Mouse (Mus musculus): ENCODE measurements around the gene Plcd3.

Gene Plcd3

DNA sequence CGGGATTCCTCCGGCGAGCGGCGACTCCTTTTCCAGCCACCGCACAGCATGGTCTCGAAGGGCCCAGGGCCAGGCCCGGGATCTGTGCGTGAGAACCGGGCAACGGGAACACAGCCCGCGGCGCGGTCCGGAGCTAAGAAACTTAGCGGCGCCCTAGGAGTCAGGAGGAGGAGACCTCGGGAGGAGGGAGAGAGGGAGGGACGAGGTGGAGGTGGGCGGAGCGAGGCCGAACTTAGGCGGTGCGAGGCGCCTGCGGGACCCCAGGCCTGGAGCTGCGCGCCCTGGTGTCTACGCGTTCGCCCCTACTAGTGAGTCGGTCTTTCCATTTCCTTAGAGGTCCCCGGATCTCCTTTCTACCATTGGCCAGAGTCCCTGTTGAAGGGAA, at the start of gene Plcd3, which contains the start of gene Acbd4:
TSS of gene Plcd3 (minus strand) at position 178 of the 385 bp plus-strand sequence.
TSS of gene Acbd4 (plus strand) at position 202 of the 385 bp plus-strand sequence.
- peak; percentile 53 for DNase-seq

DNA sequence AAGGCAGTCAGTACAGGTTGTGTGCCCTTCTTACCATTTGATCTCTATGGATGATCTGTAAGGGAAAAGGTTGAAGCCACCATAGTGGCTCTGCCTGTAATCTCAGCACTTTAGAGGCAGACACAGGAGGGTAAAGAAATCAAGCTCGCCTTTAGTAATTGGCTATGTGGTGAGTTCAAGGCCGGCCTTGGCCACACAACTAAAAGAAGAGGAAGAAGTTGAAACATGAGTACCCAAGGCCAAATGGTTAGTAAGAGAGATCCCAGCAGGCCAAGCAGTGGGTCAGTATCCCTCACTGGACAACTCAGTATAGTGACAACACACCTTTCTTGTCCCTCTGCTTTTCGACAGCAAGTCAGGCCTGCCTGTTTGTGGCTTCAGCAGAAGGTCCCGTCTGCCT, 48.3 kb upstream of the Plcd3 start:
- no peak for DNase-seq

DNA sequence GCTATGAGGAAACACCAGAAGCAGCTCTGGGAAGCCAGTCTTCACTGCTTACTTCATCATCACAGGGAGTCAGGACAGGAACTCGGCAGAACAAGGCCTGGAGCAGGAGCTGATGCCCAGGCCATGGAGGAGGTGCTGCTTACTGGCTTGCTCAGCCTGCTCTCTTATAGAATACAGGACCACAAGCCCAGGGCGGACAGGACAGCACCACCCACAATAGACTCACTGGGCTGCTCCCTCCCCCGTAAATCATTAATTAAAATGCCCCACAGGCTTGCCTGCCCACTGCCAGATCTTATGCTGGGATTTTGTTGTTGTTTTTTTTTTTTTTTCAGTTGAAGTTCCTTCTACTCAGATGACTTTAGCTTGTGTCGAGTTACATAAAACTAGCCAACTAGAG, 46.3 kb upstream of the Plcd3 start:
- no peak for DNase-seq

DNA sequence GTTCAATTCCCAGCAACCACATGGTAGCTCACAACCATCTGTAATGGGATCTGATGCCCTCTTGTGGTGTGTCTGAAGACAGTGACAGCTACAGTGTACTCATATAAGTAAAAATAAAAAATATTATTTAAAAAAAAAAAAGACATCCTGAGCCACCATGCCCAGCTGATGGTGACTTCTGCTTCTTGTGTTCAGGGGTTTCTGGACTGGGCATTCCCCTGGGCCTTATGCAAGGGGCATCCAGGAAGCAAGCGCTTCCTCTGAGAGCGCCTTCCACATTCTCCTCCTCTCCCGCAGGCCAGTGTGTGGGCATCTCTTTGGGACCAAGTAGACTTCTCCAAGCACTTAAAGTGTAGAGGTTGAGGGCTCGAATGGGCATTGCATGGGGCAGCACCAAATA, 44.9 kb upstream of the Plcd3 start:
- no peak for DNase-seq

DNA sequence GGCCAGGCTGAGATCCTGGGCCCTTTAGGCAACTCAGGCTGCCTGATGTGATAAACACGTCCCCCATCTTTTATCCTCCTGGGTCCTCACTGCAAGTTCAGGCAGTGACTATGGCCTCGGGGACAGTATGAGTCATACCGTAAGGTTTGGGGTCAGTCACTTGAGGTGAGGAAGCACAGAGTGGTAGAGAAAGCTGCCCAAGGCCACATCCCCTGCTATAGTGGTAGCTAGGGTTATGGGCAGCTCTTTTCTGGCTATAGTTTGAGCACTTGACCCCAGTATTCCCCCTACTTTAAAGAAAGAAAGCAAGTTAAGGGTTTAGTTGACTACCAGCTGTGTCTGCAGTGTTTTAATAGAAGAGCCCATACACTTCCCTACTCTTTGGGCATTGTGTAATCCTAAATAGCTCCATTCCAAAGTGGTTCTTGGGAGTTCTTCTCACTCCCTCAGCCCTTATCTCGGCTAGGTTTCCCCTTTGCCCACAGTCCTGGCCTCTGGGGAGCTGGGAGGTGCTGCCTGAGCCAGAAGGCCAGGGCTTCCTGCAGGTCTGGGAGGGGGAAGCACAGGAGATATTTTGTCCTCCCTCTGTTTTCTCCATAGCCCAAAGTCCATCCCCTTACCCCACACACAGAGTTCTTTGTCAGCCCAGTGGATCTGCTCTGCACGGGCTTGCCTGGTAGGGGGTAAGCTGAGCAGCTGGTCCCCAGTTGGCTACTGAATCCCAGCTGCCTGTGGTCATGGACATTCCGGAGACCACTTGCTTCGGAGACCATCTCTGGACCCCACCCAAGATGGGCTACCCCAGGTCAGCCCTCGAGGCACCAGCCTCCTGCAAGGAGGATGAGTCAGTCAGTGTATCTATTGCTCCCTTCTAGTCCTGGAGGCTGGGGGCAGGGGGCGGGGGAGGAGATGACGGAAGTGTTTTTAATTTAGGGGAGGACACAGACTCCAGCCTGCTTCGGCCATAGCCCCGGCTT, 43.1 kb upstream of the Plcd3 start:
- DNase-seq: no peak

DNA sequence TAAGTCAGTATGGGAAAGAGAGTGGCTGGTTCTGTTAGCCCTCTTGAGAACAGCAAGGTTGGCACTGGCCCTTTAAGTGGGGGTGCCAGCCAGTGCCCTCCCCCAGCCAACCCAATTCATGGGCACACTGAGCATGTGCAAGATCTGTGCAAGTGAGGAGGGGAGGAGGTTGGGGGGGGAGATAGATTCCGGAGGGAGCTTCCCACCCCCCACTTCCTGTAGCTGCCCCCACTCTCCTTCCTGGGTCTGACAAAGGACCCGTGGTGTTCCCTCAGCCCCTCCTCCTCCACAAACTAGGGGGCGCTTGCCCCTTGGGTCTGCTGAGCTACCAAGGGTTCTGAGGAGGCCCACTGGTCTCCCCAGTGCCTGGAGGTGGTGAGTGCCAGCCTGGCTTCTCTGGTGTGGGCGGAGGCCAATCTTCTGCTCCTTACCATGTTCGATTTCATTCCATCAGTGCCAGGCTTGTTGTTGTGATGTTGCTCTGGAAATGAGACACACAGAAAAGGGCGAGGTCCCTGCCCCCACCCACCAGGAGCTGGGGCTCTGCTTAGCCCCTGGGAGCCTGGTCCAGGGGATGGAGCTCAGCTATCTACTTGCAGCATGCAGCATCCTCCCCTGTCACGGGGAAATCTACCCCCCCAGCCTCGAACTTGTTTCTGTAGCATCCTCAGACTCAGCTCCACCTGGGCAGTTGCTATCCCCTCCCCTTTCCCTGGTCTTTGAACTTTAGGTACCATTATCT, 41.2 kb upstream of the Plcd3 start:
- DNase-seq: peak; percentile 79

DNA sequence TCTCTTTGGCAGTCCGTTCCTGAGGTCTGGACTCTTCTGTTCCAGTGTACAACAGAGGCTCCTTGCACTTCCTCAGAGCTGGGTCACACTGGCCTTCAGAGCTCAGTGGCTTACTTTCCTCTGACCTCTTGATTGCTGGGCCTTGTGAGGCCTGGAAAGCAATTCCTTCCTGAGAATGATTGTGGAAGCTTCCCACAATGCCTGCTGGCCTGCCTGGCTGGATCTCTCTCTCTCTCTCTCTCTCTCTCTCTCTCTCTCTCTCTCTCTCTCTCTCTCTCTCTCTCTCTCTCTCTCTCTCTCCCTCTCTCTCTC, 40.4 kb upstream of the Plcd3 start:
- peak; percentile 16 for DNase-seq

DNA sequence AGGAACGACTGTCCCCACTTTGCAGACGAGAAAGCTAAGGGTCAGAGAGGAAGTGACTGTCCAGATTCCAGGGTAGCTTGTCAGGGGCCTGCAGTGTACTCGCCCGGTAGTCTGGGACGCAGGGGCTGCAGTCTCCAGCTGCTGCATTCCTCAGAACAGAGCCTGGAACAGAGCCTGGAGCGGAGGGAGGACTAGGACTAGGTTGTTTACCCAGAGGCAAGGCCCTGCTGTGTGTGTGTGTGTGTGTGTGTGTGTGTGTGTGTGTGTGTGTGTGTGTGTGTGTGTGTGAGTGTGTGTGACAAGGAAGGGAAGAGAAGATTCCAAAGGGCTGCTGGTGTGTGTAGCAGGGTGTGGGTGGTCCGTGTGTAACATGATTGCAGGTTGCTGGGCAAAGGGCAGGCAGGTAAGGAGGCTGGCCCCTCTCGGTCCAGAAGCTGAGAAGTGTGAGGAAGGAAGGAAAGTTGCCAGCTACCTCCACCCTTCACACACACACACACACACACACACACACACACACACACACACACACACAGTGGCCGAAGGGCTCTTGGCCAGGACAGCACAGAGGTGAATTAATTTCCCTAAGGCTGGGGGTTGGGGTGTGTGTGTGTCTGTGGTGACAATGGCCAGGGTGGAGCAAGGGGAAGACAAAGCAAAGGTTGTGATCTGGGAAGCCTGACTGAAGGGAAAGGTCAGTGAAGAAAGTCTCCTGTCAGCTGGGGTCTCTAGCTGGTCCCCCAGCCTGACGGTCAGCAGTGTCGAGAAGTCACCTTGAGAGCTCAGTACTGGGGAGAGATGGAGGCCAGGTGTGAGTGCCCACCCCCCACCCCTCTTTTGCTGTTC, 39.9 kb upstream of the Plcd3 start:
- DNase-seq: peak; percentile 26

DNA sequence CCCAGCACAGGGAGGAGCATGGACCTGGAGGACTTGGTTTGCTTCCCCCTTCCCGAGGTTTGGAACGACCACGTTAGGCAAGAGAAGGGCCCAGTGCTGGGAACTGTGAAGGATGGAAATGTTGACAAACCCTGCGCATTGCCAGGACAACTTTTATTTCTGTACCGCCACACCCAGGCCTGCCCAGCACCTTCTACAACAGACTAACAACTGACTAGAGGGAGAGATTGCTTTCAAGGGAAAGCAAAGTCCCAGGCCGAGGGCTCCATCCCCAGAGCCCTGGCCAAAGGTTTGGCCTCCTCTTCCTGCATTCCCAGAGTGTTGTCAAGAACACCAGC, 39.3 kb upstream of the Plcd3 start:
- no peak for DNase-seq

DNA sequence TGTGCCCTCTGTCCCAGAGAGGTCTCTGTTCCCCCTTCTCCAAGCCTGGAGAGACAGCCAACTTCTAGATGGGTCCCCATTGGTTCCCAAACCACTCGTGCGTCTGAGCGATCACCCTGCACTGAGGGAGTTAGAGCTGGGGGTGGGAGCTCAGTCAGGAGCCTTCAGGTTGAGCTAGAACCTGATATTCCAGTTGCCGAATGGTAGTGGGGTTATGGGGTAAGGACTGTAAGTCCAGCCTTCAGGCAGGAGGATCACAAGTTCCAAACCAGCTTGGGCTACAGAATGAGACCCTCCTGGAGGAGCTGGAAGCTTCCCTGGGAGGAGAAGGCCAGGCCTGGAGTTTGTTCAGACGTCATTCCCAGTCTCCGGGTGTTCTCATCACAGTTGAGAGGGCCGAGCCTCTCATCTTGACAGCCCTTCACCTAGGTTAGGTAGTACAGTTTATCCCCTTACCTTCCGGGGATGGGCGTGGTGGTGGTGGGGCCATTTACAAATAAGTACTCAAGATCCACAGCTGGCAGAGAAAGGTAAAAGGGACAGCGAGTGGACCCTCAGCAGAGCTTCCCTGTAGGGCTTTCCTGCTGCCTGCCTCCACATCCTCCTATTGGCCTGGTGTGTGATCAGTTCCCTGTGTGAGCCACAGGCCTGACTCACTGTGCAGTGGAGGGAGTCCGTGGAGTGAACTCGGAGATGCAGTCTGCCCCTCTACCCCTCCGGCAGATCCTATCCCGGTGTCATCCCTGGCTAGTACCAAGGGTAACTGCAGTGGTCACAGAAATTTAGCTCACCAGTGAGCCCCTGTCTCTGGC, 38.7 kb upstream of the Plcd3 start:
- no peak for DNase-seq

DNA sequence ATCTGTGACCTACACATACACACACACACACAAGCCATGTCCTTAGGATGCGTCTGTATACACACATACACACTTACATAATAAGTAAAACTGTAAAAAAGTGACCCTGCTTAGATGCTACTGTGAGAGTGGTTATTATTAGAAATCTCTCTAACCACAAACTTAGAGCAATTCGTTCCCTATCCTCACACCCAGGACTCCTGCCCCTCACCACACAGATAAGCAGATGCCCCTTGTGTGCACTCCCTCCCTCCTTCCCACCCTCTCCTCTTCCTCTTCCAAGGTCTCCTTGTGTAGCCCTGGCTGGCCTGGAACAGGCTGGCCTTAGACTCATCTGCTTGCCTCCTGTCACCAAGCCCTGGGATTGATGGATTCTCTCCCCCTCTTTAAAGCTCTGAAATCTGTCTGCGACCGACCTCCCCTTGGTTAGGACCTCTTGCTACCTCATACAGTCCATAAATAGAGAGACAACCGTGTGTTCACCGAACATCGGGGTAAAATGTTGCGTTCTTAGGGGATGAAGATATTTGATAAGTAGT, 34.6 kb upstream of the Plcd3 start:
- DNase-seq: no peak

DNA sequence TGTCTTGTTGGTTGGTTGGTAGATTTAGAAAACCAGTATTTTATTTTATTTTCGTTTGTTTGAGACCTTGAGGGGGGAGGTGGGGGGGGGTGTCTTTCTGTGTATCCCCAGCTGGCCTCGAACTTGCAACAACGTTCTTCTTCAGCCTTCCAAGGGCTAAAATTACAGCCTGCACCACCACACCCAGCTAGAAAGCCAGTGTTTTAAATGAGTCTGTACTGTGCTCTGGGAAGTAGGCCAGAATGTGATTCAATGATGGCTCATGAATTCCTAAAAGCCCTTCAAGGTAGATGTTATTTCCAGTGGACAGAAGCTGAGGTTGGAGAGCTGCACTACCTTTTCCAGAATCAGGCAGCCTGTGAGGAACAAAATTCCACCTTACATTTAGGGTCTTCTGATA, 32.8 kb upstream of the Plcd3 start:
- DNase-seq: no peak

DNA sequence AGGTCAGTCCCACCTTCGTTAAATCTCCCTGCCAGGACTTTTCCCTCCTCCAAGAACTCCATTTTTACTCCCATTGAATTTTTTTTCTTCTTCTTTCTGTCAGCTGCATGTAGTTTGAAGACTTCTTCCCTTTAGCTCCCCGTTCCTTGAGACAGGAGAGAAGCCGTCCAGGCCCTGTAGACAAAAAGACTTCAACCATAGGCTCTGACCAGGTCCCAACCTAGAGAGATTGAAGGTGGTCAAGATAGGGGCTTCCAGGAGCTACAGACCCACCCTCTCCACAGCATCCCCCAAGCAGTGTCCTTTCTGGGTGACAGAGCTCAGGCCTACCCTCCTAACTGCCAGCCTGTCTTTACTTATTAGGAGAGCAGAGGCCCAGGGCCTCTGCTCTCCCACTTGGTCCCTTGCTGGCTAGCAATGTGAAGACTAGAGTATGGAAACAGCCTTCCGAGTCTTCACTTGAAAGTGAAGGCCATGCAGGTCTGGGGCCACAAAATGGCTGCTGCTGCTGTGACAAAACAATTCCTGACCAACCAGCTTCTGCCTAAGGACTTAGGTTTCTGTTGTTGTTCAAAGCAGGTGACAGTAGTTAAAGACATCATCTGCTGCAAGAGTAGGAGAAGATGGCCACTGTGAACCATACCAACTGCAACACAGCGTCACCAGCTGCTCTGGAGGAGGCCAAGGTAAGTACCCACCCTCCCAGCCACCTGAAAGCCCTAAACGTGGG, 32.2 kb upstream of the Plcd3 start:
- no peak for DNase-seq

DNA sequence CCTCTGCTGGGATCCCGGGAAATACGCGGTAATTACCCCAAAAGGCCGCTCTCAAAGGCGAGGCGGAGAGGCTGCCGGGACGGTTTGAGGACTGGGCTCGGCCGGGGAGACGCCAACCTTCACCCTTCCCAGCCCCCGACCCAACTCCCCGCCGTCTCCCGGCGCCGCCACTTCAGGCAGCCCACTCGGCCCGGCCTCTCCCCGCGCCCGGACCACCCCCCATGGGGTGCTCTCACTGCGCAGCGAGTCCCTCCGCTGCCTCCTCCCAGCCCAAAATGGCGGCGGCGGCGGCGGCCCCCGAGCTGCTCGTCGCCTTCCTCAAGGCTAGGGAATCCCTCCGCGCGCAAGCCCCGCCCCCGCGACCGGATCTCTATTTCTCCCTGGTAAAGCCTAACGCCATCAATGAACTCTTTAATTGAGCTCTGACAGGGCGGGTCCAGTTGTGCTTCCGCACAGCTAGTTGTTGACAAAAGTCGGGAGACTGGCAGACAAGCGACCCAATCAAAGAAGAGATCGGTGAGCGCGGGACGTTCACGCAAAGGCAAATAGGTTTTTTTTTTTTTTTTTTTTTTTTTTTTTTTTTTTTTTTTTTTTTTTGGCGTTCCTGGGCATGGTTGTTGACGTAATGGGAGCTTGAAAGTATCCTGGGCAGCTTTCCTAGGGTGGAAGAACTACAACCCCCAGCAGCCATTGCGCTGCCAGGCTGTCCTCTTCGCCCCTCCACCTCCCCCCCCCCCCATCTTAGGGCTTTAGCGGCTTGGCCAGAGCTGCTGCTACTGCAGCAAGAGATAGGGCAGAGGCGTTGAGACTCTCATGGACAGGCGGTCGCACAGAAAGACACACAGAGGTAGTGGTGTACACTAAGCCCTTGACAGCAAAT, 31.4 kb upstream of the Plcd3 start:
- DNase-seq: peak; percentile 100

DNA sequence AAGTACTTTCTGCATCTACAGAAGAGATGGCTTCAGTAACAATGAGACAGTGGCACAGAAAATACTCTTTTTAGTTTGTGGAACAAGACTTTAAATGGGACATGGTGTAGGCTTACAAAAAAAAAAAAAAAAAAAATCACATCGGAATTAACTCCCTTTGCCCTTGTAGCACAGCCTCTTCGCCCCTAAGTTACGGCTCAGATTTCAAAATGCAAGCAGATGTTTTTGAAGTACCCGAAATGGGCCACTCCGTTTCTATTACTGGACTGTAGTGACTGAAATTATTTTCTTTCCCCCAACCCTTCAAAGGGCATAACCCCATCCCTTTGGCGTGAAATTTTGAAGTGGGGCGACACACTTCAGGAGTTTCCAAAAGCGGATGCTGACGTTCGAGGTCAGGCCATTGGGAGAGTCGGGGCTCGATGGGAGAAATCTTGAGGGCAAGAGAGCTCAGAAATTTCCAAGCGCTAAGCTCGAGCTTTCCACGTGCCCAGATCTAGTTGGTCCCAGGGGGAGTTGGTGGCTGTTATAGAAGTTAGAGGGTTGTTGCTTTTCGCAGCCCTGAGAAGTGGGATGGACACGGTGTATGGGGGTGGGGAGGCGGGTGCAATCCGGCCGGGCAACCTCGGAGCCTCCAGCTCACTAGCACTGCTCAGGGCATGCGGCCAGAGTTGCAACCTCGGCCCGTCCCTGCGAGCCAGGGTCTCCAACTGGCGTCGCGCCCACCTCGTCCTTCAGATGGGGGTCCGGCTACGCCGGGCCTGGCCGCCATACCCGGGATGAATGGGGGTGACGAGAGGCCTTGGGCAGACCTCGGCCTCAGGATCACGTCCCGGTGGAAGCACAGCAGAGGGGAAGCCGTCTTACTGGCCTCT, 30.5 kb upstream of the Plcd3 start, which contains the start of gene Hexim2:
TSS of gene Hexim2 (plus strand) at position 729 of the 875 bp plus-strand sequence.
- DNase-seq: peak; percentile 80

DNA sequence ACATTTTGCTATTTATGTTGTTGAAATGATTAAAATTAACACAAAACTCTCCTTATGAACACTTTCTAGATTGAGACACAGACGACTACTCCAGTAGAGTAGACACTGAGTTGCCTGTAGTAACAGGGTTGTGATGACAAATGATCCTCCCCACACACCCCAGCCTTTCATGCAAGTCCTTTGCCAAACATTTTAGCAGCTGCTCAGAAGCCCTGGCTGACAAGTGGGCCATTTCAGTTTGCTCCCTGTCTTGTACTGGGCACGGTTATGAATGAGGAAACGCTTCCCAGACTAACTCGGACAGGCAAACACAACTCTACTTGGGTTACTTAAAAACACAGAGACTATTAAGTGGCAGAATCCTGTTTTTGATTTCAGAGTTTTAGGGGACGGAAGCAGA, 18.9 kb upstream of the Plcd3 start:
- no peak for DNase-seq

DNA sequence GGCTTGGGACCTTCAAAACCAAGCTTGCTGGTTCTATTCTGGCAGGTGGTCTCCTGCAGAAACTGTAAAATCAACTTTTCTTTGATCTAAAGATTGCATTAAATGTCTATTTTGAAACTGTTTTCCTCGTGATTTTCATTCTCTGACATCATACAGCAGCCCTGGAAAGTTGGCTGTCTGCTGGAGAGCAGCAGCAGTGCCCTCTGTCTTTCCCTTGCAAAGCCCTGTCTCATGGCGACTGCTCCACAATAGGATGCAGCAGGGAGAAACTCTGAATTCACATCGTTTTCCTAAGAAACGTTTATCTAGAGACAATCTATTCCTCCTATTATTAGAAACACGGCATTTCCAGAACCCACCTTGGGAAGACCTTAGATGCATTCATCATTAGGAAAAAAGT, 18.2 kb upstream of the Plcd3 start:
- no peak for DNase-seq

DNA sequence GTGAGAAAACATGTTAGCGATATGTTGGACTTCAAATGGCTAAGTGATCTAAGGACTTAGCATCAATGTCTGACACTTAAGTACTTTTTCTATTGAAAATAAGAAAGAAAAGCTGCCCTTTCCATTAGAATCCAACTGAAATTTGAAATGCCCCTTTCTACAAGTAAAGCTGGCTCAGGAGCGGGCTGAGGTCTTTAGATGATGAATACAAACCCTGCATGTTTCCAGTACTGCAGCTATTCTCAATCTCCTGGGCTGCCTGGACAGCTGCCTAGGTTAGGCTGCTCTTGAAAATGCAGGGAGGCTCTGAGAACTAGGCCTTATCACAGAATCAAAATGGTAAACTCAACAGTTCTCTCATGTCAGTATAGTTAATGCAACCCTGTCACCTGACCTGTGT, 17.4 kb upstream of the Plcd3 start:
- DNase-seq: no peak

DNA sequence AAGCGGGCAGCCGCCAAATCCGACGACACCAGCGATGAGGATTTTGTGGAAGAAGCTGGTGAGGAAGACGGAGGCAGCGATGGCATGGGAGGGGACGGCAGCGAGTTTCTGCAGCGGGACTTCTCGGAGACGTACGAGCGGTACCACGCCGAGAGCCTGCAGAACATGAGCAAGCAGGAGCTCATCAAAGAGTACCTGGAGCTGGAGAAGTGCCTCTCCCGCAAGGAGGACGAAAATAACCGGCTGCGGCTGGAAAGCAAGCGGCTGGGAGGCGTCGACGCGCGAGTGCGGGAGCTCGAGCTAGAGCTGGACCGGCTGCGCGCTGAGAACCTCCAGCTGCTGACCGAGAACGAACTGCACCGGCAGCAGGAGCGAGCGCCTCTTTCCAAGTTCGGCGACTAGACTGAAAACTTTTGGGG, 16.1 kb upstream of the Plcd3 start:
- no peak for DNase-seq
